Mouse (Mus musculus) small intestine, adult 2 months (tissue): ENCODE results near the gene Cpe.

ENCODE experiments used
- CTCF ChIP-seq: fragments of 200-500 bp; IDR thresholded peaks from 2 replicates; pipeline ENCODE4 v1.5.1; 2012; ENCODE audit warnings: low read depth, mild to moderate bottlenecking, control low read depth, inconsistent platforms, low read length, moderate library complexity, mixed read lengths; ENCODE audit not compliant: insufficient replicate concordance, insufficient read length; ENCODE audit errors: extremely low read depth
- POLR2A ChIP-seq: fragments of 200-500 bp; IDR thresholded peaks from 2 replicates; pipeline ENCODE4 v1.6.1; 2012; ENCODE audit warnings: low read depth, mild to moderate bottlenecking, control low read depth, inconsistent platforms, low read length, moderate library complexity

DNA sequence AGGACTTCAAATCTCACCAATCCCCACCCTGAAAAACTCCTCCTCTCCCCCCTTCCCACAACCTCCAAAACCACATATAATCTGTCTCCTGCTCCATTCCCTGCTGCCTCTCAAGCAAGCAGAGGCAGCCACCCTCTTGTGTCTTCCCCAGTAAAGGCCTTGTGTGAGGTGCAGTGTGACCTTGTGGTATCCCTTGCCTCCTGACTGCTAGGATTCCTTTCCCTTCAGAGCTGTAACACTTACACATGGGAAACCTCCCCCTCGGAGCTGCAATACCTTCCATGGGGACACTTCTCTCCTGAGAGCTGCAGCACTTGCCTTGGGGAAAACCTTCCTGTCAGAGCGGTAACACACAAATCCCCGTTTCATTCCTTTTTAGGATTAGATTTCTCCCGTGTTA lies 96.5 kb downstream of the Cpe start:
- TF ChIP-seq POLR2A (no peak), CTCF (no peak)
